Mouse (Mus musculus): ENCODE data around the gene Tas2r106. TPM values are rescaled to one million over a fixed set of nuclear protein-coding genes. Genes with fewer than 3 reads are reported as not detected.

Gene Tas2r106
- polyA plus RNA-seq, 1 experiment from 2014 or later: not detected

Other genes starting within 250 kb of the Tas2r106 start
- not detected in 2 replicates for gene 5430401F13Rik, start 192.5 kb downstream of the Tas2r106 start, polyA plus RNA-seq (2014; fragmentation: Nextera tagmentation; extraction: Ambion mirVana)
- not detected in 2 replicates for gene Gm6619, start 192.5 kb downstream of the Tas2r106 start, polyA plus RNA-seq (2014; fragmentation: Nextera tagmentation; extraction: Ambion mirVana)
- gene Tas2r130, start 48.0 kb downstream of the Tas2r106 start, polyA plus RNA-seq (2014; fragmentation: Nextera tagmentation; extraction: Ambion mirVana): not detected in 2 replicates
- not detected in 2 replicates for gene Tas2r107, start 18.7 kb downstream of the Tas2r106 start, polyA plus RNA-seq (2014; fragmentation: Nextera tagmentation; extraction: Ambion mirVana)
- gene Tas2r104, start 6.9 kb upstream of the Tas2r106 start, polyA plus RNA-seq (2014; fragmentation: Nextera tagmentation; extraction: Ambion mirVana): not detected in 2 replicates
- not detected in 2 replicates for gene Tas2r105, start 8.6 kb upstream of the Tas2r106 start, polyA plus RNA-seq (2014; fragmentation: Nextera tagmentation; extraction: Ambion mirVana)
- not detected in 2 replicates for gene Tas2r114, start 11.2 kb upstream of the Tas2r106 start, polyA plus RNA-seq (2014; fragmentation: Nextera tagmentation; extraction: Ambion mirVana)